Mouse (Mus musculus) urinary bladder, postnatal 4 days (tissue): Measurements from ENCODE around the gene Tmem121b.
A peak's percentile ranks its signal among the peaks of the same experiment; 100 is the strongest.

Experiments
- DNase-seq, 2 experiments: peaks; one replicate each; pipeline ENCODE4 v3.0.0; 2021 to 2022; ENCODE audit warnings: low spot score in 2 of 2

Gene Tmem121b

DNA sequence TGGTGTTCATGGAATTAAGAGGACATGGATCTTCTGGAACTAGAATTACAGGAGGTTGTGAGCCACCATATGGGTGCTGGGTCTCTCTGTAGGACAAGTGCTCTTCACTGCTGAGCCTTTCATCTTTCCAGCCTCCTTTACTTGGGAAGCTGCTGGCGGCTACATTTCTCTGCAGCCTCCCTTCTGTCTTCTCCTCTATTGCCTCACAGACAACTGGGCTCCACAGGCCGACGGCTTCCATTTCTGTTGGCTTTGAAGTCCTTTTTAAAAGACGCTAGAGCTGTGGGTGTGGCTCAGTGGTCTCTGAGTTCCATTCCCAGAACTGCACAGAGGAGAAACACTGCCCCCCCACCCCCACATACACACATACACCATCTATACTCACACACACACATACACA is 28.2 kb downstream of the Tmem121b start:
- DNase-seq = no peak

DNA sequence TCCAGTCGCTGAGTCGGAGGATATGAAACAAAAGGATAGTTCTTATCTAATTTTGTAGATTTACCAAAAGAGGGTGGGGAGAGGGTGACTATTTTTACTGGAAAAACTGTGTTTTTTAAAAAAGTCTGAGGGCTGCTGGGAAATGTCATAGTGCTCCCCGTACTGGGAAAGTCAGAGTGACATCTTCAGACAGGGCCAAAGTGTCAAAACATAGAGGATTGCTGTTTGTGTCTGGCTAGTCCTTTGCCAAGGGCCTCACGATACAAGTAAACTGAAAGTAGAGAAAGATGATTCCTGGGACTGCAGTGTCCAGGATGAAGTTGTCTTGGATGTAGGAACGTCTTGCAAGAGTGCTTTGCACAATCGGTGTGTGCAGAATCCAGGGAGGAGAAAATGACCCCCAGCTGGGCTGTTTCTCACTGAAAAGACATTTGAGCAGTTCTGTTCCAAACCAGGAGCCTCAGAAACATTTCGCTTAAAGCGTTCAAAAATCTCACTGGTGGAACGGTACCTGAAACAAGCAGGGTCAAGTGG is 29.1 kb downstream of the Tmem121b start:
- no peak for DNase-seq

DNA sequence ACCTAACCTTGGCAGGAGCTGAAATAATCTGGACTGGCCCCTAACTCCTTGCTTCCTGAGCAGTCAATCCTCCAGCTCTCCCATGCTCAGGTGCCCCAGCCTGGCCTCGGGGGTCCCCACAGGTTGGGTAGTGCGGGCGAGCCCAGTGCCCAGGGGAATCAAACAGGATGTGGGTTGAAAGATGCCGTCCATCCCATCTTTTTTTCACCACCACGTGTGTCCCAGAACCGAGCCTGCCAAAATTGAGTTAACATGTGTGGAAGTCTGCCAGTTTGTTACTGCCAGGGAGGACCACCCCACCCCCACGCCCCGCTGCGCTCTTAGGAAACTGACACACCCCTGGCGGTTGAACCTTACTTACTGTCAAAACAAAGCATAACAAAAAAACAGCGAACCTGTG is 29.7 kb downstream of the Tmem121b start:
- no peak for DNase-seq

DNA sequence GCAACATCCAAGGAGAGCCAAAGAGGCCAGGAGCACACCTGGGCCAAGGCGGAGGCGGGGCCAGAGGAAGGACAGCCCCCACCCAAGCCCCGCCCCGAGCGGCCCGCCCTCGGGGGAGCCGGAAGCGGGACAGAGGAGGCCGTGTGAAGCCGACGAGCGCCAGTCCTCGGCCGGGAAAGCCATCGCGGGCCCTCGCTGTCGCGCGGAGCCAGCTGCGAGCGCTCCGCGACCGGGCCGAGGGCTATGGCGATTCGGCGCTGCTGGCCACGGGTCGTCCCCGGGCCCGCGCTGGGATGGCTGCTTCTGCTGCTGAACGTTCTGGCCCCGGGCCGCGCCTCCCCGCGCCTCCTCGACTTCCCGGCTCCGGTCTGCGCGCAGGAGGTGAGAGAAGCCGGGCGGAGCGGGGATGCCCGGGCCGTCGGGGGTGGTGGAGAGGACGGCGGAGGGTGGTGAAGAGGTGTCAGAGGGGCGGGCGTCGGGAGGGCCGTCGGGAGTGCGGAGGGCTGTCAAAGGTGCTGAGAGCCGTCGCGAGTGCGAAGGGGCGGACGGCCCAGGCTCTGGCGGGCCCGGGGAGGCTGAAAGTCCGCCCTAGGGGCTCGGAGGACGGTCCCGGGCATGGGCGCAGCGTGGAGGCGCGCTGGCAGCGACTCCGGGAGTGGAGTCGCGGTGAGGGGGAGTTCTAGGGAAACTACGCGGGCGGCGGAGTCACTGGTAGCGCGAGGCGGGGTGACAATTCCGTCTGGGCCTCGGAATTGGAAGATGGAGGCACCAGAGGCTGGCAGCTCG is 30.3 kb downstream of the Tmem121b start, which contains the start of gene Il17ra:
Gene Il17ra (plus strand): TSS at position 162 of the 786 bp plus-strand sequence.
- peak; percentile 74 to 76 for DNase-seq

DNA sequence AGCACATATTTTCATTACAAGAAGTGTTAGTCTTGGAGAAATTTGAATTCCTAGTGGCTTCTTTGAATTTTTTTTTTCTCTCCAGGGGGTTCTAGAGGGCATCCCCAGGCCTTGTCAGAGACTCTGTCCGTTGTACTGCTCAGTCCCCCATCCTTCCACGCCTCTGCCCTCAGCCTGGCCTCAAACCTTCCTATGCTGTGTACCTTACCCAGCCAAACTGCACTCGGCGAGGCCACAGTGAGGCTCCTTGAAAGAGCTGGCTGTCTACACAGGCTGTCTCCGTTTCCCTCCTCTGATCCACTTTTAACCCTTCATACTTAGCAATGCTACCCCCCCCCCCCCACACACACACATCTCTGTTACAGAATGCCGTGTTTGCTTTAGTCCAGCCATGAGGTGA is 31.4 kb downstream of the Tmem121b start:
- DNase-seq = no peak

DNA sequence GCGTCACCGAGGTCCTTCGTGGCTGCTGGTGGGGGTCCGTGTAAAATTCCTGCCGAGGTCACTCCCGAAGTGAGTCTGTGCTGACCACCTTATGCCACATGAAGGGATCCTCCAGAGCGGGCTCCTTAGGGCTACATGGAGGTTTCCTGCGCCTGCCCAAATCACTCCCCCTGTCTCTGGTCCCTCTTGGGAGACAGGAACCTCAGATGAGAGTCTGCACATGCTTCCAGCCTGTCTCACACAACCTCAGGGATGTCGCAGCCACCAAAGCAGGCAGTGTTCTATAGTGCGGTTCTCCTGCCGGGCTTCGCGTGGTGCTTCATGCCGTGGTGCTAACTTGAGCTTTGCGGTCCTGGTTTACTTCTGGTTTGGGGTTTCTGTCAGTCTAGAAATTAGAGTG is 32.4 kb downstream of the Tmem121b start:
- DNase-seq = no peak

DNA sequence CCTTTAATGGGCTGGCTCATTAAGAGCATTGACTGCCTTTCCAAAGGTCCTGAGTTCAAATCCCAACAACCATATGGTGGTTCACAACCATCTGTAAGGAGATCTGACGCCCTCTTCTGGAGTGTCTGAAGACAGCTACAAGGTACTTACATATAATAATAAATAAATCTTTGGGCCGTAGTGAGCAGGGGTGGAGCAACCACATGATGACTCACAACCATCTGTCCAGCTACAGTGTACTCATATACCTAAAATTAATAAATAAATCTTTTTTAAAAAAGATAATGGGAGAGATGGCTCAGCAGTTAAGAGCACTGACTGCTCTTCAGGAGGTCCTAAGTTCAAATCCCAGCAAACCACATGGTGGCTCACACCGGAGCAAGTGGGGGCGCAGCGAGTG is 35.9 kb downstream of the Tmem121b start:
- DNase-seq = no peak

DNA sequence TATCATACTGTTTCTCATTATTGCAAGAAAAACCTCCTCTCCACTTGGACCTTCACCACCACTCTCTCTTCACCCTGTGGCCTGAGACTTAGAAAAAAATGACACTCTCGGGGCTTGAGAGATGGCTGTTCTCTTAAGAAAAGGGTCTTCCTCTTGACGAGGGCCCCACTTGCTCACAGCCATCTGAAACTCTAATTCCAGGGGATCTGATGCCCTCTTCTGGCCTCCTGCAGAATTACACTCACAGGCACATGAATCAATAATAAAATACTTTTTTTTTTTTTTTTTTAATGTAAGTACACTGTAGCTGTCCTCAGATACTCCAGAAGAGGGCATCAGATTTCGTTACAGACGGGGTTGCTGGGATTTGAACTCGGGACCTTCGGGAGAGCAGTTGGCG is 36.5 kb downstream of the Tmem121b start:
- DNase-seq = no peak

DNA sequence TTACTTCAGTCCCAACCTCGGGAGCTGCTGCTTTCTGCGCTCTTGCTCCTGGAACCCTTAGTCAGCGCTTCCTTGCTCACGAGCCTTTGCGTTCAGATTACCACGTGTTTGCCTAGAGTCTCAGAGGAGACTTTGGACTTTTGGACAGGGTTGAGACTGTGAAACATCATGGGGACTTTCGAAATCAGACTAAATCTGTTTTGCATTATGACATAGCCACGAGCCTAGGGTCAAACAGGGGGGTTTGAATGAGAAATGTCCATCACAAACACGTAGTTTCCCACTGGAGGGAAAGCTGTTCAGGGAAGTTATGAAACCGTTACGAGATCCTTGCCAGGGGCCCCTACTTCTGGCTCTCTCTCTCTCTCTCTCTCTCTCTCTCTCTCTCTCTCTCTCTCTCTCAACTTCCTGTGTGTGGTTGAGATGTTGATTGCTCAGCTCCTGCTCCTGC is 39.0 kb downstream of the Tmem121b start:
- DNase-seq = no peak

DNA sequence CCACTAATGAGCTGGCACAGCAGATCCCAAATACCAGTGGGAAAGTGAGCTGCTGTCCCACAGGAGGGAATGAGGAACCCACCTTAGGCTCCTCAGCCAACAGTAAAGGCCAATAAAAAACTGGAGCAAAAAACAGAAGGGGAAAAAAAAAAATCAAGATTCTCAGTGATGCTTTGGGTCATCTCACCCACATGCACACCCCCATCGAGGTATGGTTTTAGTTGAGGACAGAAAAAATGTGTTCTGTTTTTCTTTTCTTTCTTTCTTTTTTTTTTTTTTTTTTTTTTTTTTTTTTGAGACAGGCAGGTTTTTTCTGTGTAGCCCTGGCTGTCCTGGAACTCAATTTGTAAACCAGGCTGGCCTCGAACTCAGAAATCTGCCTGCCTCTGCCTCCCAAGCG is 40.1 kb downstream of the Tmem121b start:
- no peak for DNase-seq

DNA sequence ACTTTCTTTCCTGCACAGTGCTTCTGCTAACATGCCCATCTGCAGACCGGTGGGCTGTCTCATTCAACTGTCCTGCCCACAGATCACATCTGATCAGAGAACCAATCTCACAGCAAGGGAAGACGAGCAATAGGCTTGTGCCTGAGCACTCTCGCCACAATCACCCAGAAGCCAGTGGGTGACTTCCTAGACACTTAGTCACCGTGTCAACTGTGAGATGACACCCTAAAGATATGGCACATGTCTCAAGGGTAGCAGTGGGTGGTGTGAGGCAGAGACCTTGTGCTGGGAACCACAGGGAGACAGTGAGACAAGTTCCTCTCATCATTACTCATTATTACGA is 40.5 kb downstream of the Tmem121b start:
- no peak for DNase-seq

DNA sequence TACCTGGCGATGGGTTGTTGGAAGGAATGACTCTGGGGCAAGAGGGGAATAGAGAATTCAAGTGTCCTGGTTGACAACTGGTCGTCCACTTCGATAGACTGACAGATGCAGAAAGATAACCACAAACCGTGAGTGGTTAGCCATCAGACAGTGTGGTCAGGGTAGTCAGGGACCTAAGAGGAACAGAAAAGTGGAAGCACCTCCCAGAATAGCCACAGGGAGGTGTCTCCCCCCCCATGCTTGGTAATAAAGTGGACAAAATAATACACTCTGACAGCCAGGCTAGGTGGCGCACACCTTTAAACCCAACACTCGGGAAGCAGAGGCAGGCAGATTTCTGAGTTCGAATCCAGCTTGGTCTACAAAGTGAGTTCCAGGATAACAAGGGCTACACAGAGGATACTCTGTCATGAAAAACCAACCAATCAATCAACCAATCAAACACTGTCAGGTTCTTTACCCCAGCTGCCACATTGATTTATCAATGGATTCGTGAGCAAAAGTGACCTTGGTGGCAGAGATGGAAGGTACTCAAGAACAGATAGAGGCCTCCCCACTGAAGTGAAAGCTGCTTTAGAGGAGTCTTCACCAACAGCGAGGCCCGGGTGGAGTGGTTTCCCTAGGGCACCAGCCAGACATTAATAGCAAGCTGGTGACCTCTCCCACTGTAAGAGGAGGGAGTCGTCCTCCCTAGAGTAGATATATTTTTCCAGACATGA is 41.1 kb downstream of the Tmem121b start:
- no peak for DNase-seq

DNA sequence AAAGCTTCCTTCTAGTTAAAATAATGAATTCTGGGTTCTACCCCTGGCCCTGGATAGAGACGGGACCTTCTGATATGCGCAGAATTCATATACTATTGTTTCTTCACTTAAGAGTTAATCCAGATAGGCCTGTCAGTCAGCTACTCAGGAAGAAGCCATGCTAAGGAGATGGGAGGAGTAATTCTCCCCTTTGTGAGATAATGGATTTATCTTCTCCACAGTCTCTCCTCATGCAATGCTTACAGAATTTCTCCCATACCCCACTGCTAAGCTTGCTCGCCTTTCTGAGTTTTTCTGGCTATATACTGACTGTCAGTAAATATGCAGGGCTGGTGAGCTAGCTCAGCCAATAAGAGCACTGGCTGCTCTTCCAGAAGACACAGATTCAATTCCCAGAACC is 43.4 kb downstream of the Tmem121b start:
- DNase-seq = no peak

DNA sequence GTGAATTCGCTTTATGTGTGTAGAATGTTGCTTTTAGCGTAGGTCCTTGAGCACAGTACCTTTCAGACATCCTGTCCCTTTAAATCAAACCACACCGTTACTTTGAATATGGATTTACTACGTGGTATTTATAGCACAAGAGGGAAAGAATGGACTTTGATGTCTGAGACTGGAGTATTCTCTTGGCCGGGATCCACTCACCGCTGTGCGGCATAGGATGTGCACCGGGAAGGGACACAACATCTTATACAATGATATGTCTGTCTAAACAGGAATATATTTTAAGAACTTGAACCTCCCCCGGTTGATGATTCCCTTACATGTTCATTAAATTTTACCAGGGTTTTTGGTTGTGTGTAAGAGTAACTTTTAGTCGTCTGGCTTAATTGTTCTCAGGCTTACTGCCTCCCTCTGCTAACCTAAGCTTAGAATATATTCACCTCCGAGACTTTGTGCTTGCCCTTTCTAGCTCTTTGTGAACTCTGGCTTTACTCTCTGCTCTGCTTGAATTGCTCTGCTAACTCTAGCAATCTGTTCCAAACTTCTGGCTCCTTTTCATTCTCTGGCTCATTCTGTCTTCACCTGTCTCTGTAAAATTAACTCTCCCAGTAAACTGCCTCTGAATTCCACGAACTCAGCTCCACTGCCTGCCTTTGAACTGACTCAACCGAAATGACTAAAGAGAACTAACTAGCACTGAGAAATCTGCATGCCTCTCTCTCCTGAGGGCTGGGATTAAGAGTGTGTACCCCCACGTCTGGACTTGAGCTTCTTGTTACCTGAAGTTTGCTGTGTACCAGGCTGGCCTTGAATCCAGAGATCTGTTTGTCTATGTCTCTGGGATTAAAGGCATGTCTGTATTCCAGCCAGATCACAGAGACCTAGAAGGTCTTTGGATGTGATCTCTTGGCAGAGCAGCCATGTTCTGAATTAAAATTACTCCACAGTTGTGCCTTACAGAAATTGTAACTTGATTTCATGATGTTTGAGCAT is 49.9 kb downstream of the Tmem121b start:
- no peak for DNase-seq

DNA sequence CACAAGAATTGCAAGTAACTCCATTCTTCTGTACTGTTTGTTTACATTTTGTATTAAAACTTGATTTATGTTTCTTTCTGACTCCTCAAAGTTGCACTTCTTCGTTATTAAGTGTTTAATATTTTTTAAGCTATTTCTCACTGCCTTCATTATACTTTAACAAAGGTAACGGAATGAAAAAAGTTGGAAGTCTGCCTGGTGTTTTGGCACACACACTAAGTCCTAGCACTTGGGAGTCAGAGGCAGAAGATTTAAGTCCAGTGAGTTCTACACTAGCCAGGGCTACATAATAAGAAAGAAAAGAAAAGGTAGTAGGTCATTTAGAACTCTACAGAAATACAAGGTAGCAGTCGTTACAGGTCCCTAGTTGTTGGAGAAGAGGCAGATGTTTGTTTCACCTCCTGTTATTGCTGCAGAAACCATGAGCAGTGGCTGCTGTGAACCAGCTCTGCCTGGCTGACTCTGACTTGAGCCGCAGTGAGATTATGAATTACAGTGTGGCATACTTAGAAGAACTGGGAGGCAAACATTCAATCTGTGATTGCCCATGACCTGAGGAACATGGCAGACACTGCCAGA is 51.3 kb downstream of the Tmem121b start:
- DNase-seq = no peak
